Mouse (Mus musculus) ovary, adult 18-20 months (tissue): ENCODE measurements around the gene Sgsm2.

ENCODE experiments used
- DNase-seq: peaks from one replicate; pipeline ENCODE4 v3.0.0; 2022; ENCODE audit warnings: low spot score, mixed read lengths

The Sgsm2 gene

DNA sequence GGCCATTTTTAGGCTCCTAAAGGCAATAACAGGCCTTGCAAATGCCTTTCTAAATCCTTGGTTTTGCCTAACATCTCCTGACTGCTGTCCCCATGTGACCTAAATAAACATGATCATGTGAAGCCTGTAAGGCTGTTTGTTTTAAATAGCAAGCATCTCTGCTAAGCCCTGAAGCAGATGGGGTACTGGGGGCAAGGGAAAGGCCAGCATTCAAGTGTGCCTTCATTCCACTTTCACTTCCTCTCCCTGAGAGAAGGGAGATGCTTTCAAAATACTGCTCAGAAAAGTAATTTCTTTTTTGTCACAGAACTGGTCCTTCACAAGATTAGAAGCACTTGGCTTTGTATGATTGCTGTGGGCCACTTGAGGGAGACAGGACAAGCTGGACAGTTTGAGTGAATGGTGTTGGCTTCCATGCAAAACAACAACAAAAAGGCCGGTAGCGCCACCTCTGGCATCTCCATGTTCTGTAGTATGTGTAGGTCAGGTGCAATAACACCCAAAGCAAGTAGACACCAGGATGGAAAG lies 68.4 kb downstream of the Sgsm2 start:
- no peak for DNase-seq

DNA sequence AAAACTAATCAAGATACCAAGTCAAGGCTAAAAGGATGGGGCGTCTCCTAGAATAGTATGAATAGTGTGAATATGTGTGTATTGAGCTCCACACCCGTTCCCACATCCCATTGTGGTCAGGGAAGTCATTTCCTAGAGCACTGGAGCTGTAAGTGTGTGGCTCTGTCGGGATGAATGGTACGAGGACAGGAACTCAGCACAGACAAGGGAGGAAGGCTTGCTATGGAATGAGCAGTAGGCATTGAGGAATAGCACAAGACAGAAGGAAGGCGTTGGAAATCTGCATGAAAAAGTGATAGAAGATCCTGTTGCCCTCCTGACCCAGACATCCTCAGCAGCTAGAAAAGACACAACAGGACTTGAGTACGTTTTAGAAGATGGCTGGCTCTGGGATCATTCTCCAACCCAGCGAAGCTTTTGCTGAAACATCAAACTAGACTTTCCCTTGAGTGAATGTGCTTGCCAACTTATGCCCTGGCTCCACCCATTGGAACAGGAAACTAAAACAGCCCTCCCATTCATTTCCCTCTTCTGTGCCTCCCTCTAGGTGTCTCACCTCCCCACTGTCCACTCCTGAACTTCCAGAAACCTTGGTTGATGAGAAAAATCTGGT lies 69.0 kb downstream of the Sgsm2 start:
- no peak for DNase-seq

DNA sequence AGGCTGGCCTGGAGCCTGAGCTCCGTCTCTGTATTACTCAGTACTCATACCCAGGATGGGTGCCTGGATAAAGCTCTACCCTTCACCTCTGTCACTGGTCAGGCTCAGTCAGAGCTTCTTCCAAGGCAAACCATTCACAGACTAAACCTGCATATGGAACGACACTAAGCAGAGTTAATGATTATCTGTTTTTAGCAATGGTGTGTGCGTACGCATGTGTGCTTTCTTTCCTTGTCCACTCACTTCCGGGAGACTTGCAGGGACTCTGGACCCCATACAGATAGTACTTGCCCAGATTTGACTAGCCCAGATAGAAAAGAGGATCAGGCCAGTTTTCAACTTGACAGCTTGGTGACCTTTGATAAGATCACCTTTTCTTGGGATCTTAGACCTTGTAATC lies 70.2 kb downstream of the Sgsm2 start:
- DNase-seq, result no peak

DNA sequence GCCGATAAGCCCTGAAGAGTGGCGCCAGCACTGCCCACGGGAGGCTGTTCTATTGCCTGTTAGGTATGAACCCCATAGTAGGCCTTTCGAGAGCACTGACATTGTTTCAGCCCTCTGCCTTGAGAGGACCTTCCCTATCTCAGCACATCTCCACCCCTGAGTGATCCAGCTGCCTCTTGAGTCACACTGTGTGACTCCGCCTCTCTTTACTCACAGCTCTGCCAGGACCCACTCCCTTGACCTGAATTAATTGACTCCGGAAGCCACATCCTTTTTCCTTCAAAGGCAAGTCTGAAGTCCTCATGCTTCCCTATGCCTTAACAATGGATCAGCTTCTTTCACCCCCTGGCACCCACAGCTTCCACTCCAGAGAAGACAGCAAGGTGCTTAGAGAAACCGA lies 70.7 kb downstream of the Sgsm2 start:
- DNase-seq, result no peak

- no peak for DNase-seq
Observed at GRCm38 (mm10) chr11:74822746-74823440, 74.0 kb downstream of the Sgsm2 start.

GRCm38 (mm10) chr11:74821463-74821862 lies 75.4 kb downstream of the Sgsm2 start:
- no peak for DNase-seq

- no peak for DNase-seq
Observed at GRCm38 (mm10) chr11:74820921-74821320, 75.9 kb downstream of the Sgsm2 start.

GRCm38 (mm10) chr11:74815795-74816194 lies 81.1 kb downstream of the Sgsm2 start:
- no peak for DNase-seq

DNA sequence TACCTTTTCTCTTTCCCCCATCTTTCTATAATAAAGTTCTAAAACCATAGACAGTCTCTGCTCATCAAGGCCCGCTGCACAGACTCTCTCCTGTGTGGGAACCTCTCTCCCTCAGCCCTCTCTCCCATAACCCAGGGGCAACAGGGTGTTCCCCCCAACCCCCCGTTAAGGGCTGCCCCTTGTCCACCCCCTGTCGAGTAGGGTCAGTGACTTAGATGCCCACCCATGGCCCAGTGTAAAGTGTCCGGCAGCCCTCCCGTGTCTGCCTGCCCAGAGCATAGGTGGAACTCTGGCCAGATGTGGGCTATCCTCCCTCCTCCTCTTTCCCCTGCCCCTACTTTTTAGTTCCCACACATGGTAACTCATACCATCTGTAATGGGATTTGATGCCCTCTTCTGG lies 85.3 kb downstream of the Sgsm2 start:
- no peak for DNase-seq

DNA sequence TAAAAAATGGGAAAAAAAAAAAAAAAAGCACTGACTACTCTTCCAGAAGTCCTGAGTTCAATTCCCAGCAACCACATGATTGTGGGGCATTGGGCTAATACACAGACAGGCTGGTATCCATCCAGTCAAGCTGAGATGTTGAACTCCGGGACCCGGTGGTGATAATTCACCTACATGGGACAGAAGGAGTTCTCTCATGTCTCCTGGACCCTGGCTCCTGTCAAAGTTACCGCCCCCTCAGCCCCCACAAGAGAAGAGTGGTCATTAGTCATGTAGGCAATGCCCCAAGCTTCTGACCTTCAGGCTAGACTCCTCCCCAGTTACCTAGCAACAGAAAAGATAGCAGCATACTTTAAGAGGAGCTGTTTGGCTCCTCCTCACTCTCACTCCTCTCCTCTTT lies 85.8 kb downstream of the Sgsm2 start:
- peak; percentile 24 for DNase-seq

- DNase-seq, result no peak
Observed at GRCm38 (mm10) chr11:74810134-74810533, 86.7 kb downstream of the Sgsm2 start.

DNA sequence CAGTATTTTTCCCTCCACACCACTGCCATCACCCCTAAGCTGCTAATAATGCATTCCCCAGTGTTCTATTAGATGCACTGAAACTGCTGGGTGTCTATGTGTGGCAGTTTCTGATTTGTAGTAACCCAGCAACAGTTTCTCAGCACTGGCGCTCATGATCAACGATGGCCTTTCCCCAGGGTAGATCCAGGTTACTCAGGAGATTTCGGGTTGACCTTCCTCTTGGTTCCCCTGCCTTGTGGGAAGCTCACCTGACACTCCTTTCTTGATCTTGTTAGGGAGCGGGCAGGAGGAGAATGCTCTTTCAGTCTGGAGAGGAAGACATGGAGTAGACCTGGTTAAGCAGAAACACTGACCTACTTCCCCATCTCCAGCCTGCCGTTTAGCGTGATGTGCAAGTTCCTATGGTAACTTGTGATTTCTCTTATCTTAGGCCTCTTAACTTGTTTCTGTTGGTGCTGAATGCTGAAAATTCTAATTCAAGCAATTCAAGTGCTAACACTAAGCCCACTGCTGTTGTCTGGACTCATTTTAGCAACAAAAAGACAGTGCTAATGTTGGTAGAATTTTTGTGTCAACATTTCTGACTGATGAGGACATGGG lies 88.5 kb downstream of the Sgsm2 start:
- no peak for DNase-seq

DNA sequence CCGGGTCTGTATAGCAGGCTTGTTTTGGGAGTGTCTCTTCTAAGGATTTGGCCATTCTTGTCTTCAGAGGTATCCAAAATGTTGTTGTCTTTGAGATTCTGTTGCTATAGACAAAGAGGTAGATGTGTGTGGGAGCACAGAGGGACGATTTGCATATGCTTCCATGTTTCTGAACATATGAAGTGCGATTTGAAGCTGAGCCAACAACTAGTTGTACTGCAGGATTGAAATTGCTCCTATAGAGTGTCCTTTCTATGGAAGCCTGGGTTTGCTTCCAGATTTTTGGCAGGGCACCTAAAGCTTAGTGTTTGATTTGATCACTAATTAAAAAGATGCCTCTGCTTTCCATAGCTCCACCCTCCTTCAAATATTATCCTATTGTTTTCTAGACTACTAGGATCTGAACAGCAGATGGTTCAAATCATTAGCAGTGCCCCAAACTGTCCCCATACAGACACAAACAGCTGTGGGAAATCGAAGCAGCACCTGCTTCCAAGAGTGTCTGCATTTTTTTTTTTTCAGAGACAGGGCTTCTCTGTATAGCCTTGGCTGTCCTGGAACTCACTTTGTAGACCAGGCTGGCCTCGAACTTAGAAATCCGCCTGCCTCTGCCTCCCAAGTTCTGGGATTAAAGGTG lies 89.5 kb downstream of the Sgsm2 start:
- no peak for DNase-seq

DNA sequence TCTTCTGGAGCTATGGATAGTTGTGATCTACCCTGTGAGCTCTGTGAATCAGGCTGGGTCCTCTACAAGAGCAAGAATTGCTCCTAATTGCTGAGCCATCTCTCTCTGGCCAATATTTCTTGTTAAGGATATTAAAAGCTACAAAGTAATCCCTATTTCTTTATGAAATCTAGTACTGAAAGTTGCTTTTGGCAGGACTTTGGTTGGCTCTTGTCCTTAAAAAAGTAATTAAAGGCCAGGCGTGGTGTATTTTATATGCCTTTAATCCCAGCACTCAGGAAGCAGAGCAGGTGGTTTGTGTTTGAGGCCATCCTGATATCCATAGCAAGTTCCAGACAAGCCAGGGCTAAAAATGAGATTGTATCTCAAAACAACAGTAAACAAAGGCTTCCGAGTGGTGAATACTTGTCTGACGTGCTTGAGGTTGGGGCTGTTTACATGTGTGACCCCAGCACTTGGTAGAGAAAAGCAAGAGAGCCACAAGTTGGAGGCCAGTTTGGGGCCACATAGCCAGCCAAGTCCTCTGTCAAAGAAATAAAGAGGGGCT lies 92.7 kb downstream of the Sgsm2 start:
- DNase-seq, result no peak

DNA sequence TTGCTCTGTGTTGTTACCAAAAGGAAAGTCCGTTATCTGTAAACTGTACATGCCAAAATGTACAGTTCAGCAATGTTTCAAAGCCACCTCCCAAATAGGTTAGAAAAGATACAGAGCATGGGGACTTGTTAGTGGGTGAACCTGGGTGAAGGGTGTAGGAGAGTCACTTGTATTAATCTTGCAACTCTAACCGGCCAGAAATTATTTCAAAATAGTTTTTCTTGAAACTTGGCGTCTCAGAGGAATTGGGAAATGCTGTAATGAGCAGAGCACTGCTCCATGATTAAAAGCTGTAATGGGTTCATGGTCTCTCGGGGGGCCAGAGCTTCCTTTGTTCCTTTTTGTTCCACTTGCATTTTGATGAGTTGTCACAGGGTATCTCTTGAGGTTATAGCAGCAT lies 96.2 kb downstream of the Sgsm2 start:
- DNase-seq, result no peak
